Mouse (Mus musculus) MEL (cell line): ENCODE data around the gene Zfp287.

Source experiments
- CTCF ChIP-seq, 3 experiments: IDR thresholded peaks in 2 of 3; conservative IDR thresholded peaks in 1 of 3; 2 replicates each; pipeline ENCODE4 v1.5.1; 2011 to 2012; ENCODE audit warnings: low read length in 3 of 3, low read depth in 2 of 3, mild to moderate bottlenecking in 2 of 3, improper control_type of control experiment in 1 of 3, inconsistent platforms in 1 of 3, mixed read lengths in 1 of 3, moderate library complexity in 1 of 3; ENCODE audit not compliant: control insufficient read depth in 1 of 3, insufficient read depth in 1 of 3, poor library complexity in 1 of 3, severe bottlenecking in 1 of 3
- ELF1 ChIP-seq: IDR thresholded peaks from 2 replicates; pipeline ENCODE4 v1.6.1; 2014; ENCODE audit warnings: low read depth, mild to moderate bottlenecking, inconsistent platforms, low read length, improper control_type of control experiment, moderate library complexity
- EP300 ChIP-seq, 2 experiments: IDR thresholded peaks; 2 replicates each; pipeline ENCODE4 v1.6.1; 2011; ENCODE audit warnings: improper control_type of control experiment in 2 of 2, low read length in 2 of 2, low read depth in 1 of 2, mild to moderate bottlenecking in 1 of 2
- MAX ChIP-seq: IDR thresholded peaks from 2 replicates; pipeline ENCODE4 v1.6.1; 2011; ENCODE audit warnings: low read length, improper control_type of control experiment
- POLR2AphosphoS2 ChIP-seq: IDR thresholded peaks from 2 replicates; pipeline ENCODE4 v1.6.1; 2011; ENCODE audit warnings: low read length, improper control_type of control experiment
- USF1 ChIP-seq: IDR thresholded peaks from 2 replicates; pipeline ENCODE4 v1.6.1; 2014; ENCODE audit warnings: low read depth, mild to moderate bottlenecking, inconsistent platforms, low read length, improper control_type of control experiment, moderate library complexity

- TF ChIP-seq USF1 = no peak
- TF ChIP-seq POLR2AphosphoS2 = no peak
- TF ChIP-seq CTCF (IDR thresholded peaks at IDR 0.05 in 2 of 3, conservative IDR thresholded peaks at IDR 0.05 in 1 of 3; ENCODE audit: control insufficient read depth in 1 of 3, insufficient read depth in 1 of 3, low read depth in 2 of 3, low read length in 3 of 3, poor library complexity in 1 of 3, severe bottlenecking in 1 of 3) = no peak
- TF ChIP-seq ELF1 = no peak
- TF ChIP-seq MAX = no peak
- TF ChIP-seq EP300 (IDR thresholded peaks at IDR 0.05; ENCODE audit: low read depth in 1 of 2, low read length in 2 of 2) = no peak
These were observed 55.5 kb downstream of the Zfp287 start for GRCm38 (mm10) chr11:62676290-62676596.
